Mouse (Mus musculus) left cerebral cortex, adult 2 months (tissue): ENCODE measurements around the gene Klhl25. TPM values are rescaled to one million over a fixed set of nuclear protein-coding genes. Genes with fewer than 3 reads are reported as not detected.
"Not testable (repeated sequence)": the region's sequence is repeated elsewhere in the genome, so short reads cannot be mapped to it uniquely, and the experiment has no call there.

Source experiments
- DNase-seq, 2 experiments: peaks; one replicate each; pipeline ENCODE4 v3.0.0; 2021 to 2022; ENCODE audit warnings: low spot score in 2 of 2, mixed read lengths in 1 of 2; ENCODE audit errors: extremely low spot score in 1 of 2
- H3K27ac ChIP-seq: fragments of 200-600 bp; 2 replicates; pipeline ENCODE4 v1.8.1; 2022
- H3K4me3 ChIP-seq: fragments of 200-600 bp; 2 replicates; pipeline ENCODE4 v1.8.1; 2022
- CTCF ChIP-seq: fragments of 200-600 bp; IDR thresholded peaks from 2 replicates; pipeline ENCODE4 v1.8.1; 2022; ENCODE audit warnings: antibody characterized with exemption, mild to moderate bottlenecking, moderate library complexity
- intact Hi-C: fragments of 180-260 bp; cut with DNase I; formaldehyde crosslinking; loops from one replicate; pipeline ENCODE4 v1.15.1; 2025
- total RNA-seq, 2 experiments: library from RNA; stranded (reverse); gene quantifications; 2 replicates each; pipeline ENCODE4 v1.2.3; 2021

Gene Klhl25
- total RNA-seq, 2 experiments from 2014 or later, result 7.4 to 9.3 TPM

GRCm38 (mm10) chr7:75865026-75865425 is 16.9 kb downstream of the Klhl25 start:
- Histone ChIP-seq H3K27ac (no peak overlapping the region), H3K4me3 (no peak overlapping the region)
- intact Hi-C loops, result no loop called here
- DNase-seq, result no peak
- TF ChIP-seq CTCF, result no peak

GRCm38 (mm10) chr7:75866557-75866956 is 18.4 kb downstream of the Klhl25 start:
- H3K4me3 ChIP-seq, result no peak overlapping the region
- no peak overlapping the region for H3K27ac ChIP-seq
- DNase-seq, result no peak
- no peak for TF ChIP-seq CTCF
- intact Hi-C loops, result no loop called here

GRCm38 (mm10) chr7:75868687-75869086 is 20.6 kb downstream of the Klhl25 start:
- TF ChIP-seq CTCF, result no peak
- intact Hi-C loops, result no loop called here
- no peak overlapping the region for H3K4me3 ChIP-seq
- no peak overlapping the region for H3K27ac ChIP-seq
- DNase-seq, result no peak

- intact Hi-C loops, result loop anchor here (10.0 kb wide), 1 partner anchor 306 kb away; no protein-coding TSS in a partner anchor
- H3K4me3 ChIP-seq, result no peak overlapping the region
- H3K27ac ChIP-seq, result no peak overlapping the region
- no peak for DNase-seq
- no peak for TF ChIP-seq CTCF
Measured at GRCm38 (mm10) chr7:75870551-75870950, 22.4 kb downstream of the Klhl25 start.

- TF ChIP-seq CTCF, result no peak
- H3K4me3 ChIP-seq, result no peak overlapping the region
- DNase-seq, result no peak
- H3K27ac ChIP-seq, result no peak overlapping the region
- intact Hi-C loops, result loop anchor here (2.0 to 10.0 kb wide), 2 partner anchors 43 to 307 kb away; no protein-coding TSS in a partner anchor
Measured at GRCm38 (mm10) chr7:75872255-75872654, 24.1 kb downstream of the Klhl25 start.

GRCm38 (mm10) chr7:75872697-75873096 is 24.6 kb downstream of the Klhl25 start:
- intact Hi-C loops, result loop anchor here (2.0 to 10.0 kb wide), 2 partner anchors 44 to 308 kb away; no protein-coding TSS in a partner anchor
- TF ChIP-seq CTCF, result no peak
- DNase-seq, result no peak
- Histone ChIP-seq H3K27ac (no peak overlapping the region), H3K4me3 (no peak overlapping the region)

GRCm38 (mm10) chr7:75873216-75873615 is 25.1 kb downstream of the Klhl25 start:
- no peak overlapping the region for H3K27ac ChIP-seq
- no peak overlapping the region for H3K4me3 ChIP-seq
- no peak for DNase-seq
- intact Hi-C loops, result loop anchor here (2.0 to 10.0 kb wide), 2 partner anchors 44 to 308 kb away; no protein-coding TSS in a partner anchor
- peak; percentile 50 for TF ChIP-seq CTCF

GRCm38 (mm10) chr7:75873746-75874145 is 25.6 kb downstream of the Klhl25 start:
- H3K27ac ChIP-seq, result no peak overlapping the region
- DNase-seq, result no peak
- TF ChIP-seq CTCF, result no peak
- intact Hi-C loops, result loop anchor here (2.0 to 10.0 kb wide), 2 partner anchors 45 to 309 kb away; no protein-coding TSS in a partner anchor
- H3K4me3 ChIP-seq, result no peak overlapping the region

- DNase-seq, H3K4me3 ChIP-seq, H3K27ac ChIP-seq: not testable (repeated sequence)
- intact Hi-C loops, result loop anchor here (10.0 kb wide), 1 partner anchor 315 kb away; no protein-coding TSS in a partner anchor
Measured at GRCm38 (mm10) chr7:75879436-75879835, 31.3 kb downstream of the Klhl25 start.

- DNase-seq, result no peak
- no peak for TF ChIP-seq CTCF
- Histone ChIP-seq H3K27ac (no peak overlapping the region), H3K4me3 (no peak overlapping the region)
- intact Hi-C loops, result loop anchor here (1.0 to 2.0 kb wide), 4 partner anchors 52 to 509 kb away; no protein-coding TSS in a partner anchor
Measured at GRCm38 (mm10) chr7:75880236-75880635, 32.1 kb downstream of the Klhl25 start.

GRCm38 (mm10) chr7:75880650-75881049 is 32.5 kb downstream of the Klhl25 start:
- peak; percentile 84 for TF ChIP-seq CTCF
- no peak overlapping the region for H3K27ac ChIP-seq
- H3K4me3 ChIP-seq, result no peak overlapping the region
- peak; percentile 75 to 86 for DNase-seq
- intact Hi-C loops, result loop anchor here (1.0 to 2.0 kb wide), 4 partner anchors 52 to 510 kb away; no protein-coding TSS in a partner anchor

- no peak for TF ChIP-seq CTCF
- intact Hi-C loops, result loop anchor here (2.0 kb wide), 3 partner anchors 143 to 511 kb away; no protein-coding TSS in a partner anchor
- no peak overlapping the region for H3K4me3 ChIP-seq
- H3K27ac ChIP-seq, result no peak overlapping the region
- DNase-seq, result no peak
Measured at GRCm38 (mm10) chr7:75881376-75881775, 33.3 kb downstream of the Klhl25 start.

- Histone ChIP-seq H3K4me3 (no peak overlapping the region), H3K27ac (no peak overlapping the region)
- DNase-seq, result no peak
- intact Hi-C loops, result loop anchor here (2.0 kb wide), 3 partner anchors 143 to 511 kb away; no protein-coding TSS in a partner anchor
- no peak for TF ChIP-seq CTCF
Measured at GRCm38 (mm10) chr7:75881791-75882190, 33.7 kb downstream of the Klhl25 start.
